Mouse (Mus musculus) myocyte (in vitro differentiated cells): Measurements from ENCODE around the gene Fstl5.

Experiments used
- MAX ChIP-seq: IDR thresholded peaks from one replicate; pipeline ENCODE4 v1.6.1; 2011; ENCODE audit warnings: low read depth, mild to moderate bottlenecking, control low read depth
- MYOD1 ChIP-seq, 3 experiments: IDR thresholded peaks; one replicate each; pipeline ENCODE4 v1.6.1; 2011; ENCODE audit warnings: control low read depth in 2 of 3, low read depth in 2 of 3, mild to moderate bottlenecking in 2 of 3, moderate library complexity in 1 of 3; ENCODE audit not compliant: insufficient read length in 2 of 3, control insufficient read depth in 1 of 3
- POLR2A ChIP-seq: IDR thresholded peaks from one replicate; pipeline ENCODE4 v1.6.1; 2011; ENCODE audit warnings: low read depth, mild to moderate bottlenecking, control low read depth, moderate library complexity; ENCODE audit not compliant: insufficient read length
- POLR2AphosphoS2 ChIP-seq: IDR thresholded peaks from one replicate; pipeline ENCODE4 v1.6.1; 2011; ENCODE audit warnings: low read depth, control low read depth; ENCODE audit not compliant: insufficient read length
- REST ChIP-seq: IDR thresholded peaks from one replicate; pipeline ENCODE4 v1.6.1; 2011; ENCODE audit warnings: mild to moderate bottlenecking, control low read depth, moderate library complexity; ENCODE audit not compliant: insufficient read depth, insufficient read length
- TCF12 ChIP-seq: IDR thresholded peaks from one replicate; pipeline ENCODE4 v1.6.1; 2011; ENCODE audit warnings: mild to moderate bottlenecking, control low read depth; ENCODE audit not compliant: poor library complexity, insufficient read depth, severe bottlenecking
- USF1 ChIP-seq: IDR thresholded peaks from one replicate; pipeline ENCODE4 v1.6.1; 2011; ENCODE audit warnings: low read depth, mild to moderate bottlenecking, control low read depth, moderate library complexity

- TF ChIP-seq POLR2A = no peak
- TF ChIP-seq TCF12 = no peak
- TF ChIP-seq MAX = no peak
- no peak for TF ChIP-seq POLR2AphosphoS2
- no peak for TF ChIP-seq MYOD1 (IDR thresholded peaks at IDR 0.05; ENCODE audit: control insufficient read depth in 1 of 3, insufficient read length in 2 of 3, low read depth in 2 of 3)
- no peak for TF ChIP-seq REST
- no peak for TF ChIP-seq USF1
These were observed 623.1 kb downstream of the Fstl5 start for GRCm38 (mm10) chr3:76697134-76697629.
